Mouse (Mus musculus) lung, postnatal 0 days (tissue): ENCODE measurements around the gene Flt3. TPM values are rescaled to one million over a fixed set of nuclear protein-coding genes. Genes with fewer than 3 reads are reported as not detected.
A peak's percentile ranks its signal among the peaks of the same experiment; 100 is the strongest.

Experiments
- ATAC-seq: fragments of 200-750 bp; cut with Nextera tagmentation; 2 replicates; pipeline ENCODE4 v1.8.0; 2017; ENCODE audit warnings: moderate library complexity
- DNase-seq: peaks from one replicate; pipeline ENCODE4 v3.0.0-alpha.2; 2016; ENCODE audit warnings: low spot score
- H3K27ac ChIP-seq: fragments of 300-500 bp; sonication (generic); 2 replicates; pipeline ENCODE4 v1.5.1; 2014; ENCODE audit warnings: antibody characterized with exemption, mild to moderate bottlenecking, low read length, mixed read lengths
- H3K27me3 ChIP-seq: fragments of 300-500 bp; sonication (generic); replicated peaks from 2 replicates; pipeline ENCODE4 v1.6.1; 2014; ENCODE audit warnings: low read length, mixed read lengths; ENCODE audit not compliant: insufficient read depth
- H3K36me3 ChIP-seq: fragments of 300-500 bp; sonication (generic); 2 replicates; pipeline ENCODE4 v1.6.1; 2014; ENCODE audit warnings: low read length, mixed read lengths; ENCODE audit not compliant: insufficient read depth
- H3K4me1 ChIP-seq: fragments of 300-500 bp; sonication (generic); 2 replicates; pipeline ENCODE4 v1.6.1; 2014; ENCODE audit warnings: antibody characterized with exemption, low read depth, low read length, mixed read lengths; ENCODE audit not compliant: insufficient read depth
- H3K4me2 ChIP-seq: fragments of 300-500 bp; sonication (generic); replicated peaks from 2 replicates; pipeline ENCODE4 v1.6.1; 2014; ENCODE audit warnings: low read depth, mild to moderate bottlenecking, low read length, moderate library complexity, mixed read lengths
- H3K4me3 ChIP-seq: fragments of 300-500 bp; sonication (generic); 2 replicates; pipeline ENCODE4 v1.5.1; 2014; ENCODE audit warnings: low read depth, low read length
- H3K9ac ChIP-seq: fragments of 300-500 bp; sonication (generic); replicated peaks from 2 replicates; pipeline ENCODE4 v1.6.1; 2014; ENCODE audit warnings: low read depth, mild to moderate bottlenecking
- H3K9me3 ChIP-seq: fragments of 300-500 bp; sonication (generic); 2 replicates; pipeline ENCODE4 v1.6.1; 2016; ENCODE audit warnings: low read length, mixed read lengths
- CTCF ChIP-seq: IDR thresholded peaks from 2 replicates; pipeline ENCODE4 v1.5.1; 2016; ENCODE audit warnings: antibody characterized with exemption, mild to moderate bottlenecking
- EP300 ChIP-seq: IDR thresholded peaks from 2 replicates; pipeline ENCODE4 v1.6.1; 2016; ENCODE audit warnings: antibody characterized with exemption, mild to moderate bottlenecking, control low read depth
- WGBS: fragments of 180-500 bp; shearing (Covaris S2); extraction: QIAGEN DNeasy Blood & Tissue Kit; methylation state at CpG from one replicate; pipeline ENCODE4 v1.1.7; 2014; 5-methylcytosine and 5-hydroxymethylcytosine counted together
- polyA plus RNA-seq: library from polyadenylated mRNA; unstranded; fragments of >200 nt; fragmentation: Nextera tagmentation; extraction: Ambion mirVana; gene quantifications from 2 replicates; pipeline ENCODE4 v1.2.1, GENCODE M21; 2015

The Flt3 gene
- polyA plus RNA-seq: 0.24 and 0.31 TPM in 2 replicates

DNA sequence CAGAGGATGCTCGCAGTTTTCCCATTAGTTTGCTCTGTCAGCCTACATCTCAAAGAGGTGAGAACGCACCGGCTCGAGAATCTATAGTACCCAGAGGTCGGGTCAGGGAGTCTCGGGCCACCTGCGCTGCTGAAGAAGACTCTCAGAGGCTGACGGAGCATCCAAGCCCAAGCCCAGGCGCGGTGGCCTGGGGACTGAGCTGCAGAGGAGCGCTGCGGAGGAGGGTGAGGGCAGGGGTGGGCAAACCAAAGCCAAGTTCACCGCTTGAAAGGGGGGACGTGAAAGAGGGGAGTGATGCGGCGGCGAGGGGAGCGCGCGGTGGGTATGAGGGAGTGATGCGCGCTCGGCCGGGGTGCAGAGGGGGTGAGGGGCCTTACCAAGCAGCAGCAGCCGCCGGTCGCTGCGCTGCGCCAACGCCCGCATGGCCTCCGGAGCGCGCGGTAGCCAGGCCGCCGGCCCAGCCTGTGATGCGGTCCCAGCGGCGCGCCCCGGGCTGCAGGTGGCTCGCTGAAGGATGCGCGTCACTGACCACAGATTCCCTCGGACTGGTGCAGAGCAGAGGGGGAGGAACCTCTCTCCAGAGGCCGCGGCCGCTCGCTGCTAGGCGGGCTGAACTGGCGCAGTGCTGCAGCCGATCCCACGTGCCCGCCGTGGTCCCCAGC, at the start of gene Flt3:
TSS of gene Flt3 (minus strand) at position 647 of the 662 bp plus-strand sequence.
- peak; percentile 76 for ATAC-seq
- Histone ChIP-seq H3K9ac (no peak within 1 kb of the TSS), H3K4me2 (peak within 1 kb of the TSS; percentile 19; the same call in 1 of the 2 replicates), H3K4me3 (peak within 1 kb of the TSS; percentile 17; the same call in 1 of the 2 replicates), H3K36me3 (no peaks in the 10 kb centered on the region), H3K4me1 (no peaks in the 10 kb centered on the region), H3K27ac (no peak within 1 kb of the TSS), H3K27me3 (peaks cover 32% of the 10 kb centered on the region), H3K9me3 (no peaks in the 10 kb centered on the region)
- TF ChIP-seq EP300: no peak
- DNase-seq: peak; percentile 49
- WGBS: 1% methylated on average over 48 of the region's 56 CpGs

DNA sequence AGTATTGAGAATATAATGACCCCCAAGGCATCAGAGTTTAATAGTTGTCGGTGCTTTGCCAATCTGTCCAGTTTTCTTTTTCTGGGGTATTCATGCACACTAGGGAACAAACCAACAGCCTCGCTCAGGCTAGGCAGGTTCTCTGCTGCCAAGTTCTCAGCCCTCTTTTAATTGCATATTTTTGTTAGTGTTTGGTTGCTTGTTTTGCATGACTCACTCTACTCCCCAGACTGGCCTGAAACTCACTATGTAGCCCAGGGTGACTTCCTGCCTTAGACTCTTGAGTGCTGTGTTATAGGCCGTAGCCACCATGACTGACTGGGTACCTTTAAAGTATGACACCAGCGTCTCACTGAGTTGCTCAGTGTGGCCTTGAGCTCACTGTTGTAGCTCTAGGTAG, 48.6 kb upstream of the Flt3 start:
- no peak overlapping the region for H3K27ac ChIP-seq
- peak; percentile 40; the same call in 1 of the 2 replicates for ATAC-seq
- DNase-seq: no peak
- H3K4me1 ChIP-seq: peaks cover 14% of the 10 kb centered on the region; the same call in 1 of the 2 replicates
- no peaks in the 10 kb centered on the region for H3K36me3 ChIP-seq
- H3K27me3 ChIP-seq: no peaks in the 10 kb centered on the region
- H3K9me3 ChIP-seq: no peaks in the 10 kb centered on the region
- H3K4me2 ChIP-seq: no peak overlapping the region
- no peak overlapping the region for H3K9ac ChIP-seq
- H3K4me3 ChIP-seq: no peak overlapping the region
- 68% methylated on average over 4 of the region's 4 CpGs for WGBS
- no peak for TF ChIP-seq EP300
- no peak for TF ChIP-seq CTCF

DNA sequence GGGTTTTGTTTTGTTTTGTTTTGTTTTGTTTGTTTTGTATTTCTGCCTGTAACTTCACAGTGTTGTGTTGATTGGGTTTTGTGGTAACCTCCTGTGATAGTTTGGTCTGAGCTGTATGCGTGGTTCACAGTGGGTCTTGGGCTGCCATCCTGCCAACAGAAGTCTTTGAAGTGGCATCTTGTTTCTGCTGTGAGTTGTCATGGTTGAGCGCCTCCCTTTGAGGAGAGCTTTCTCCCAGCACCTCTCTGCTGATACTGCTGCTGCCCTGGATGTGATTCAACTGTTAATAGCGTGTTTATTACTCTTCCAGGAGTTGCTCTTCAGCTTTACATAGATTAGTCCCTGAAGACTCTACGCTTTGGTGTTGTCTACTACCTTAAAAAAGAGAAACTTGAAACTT, 48.2 kb upstream of the Flt3 start:
- no peak overlapping the region for H3K27ac ChIP-seq
- peaks cover 14% of the 10 kb centered on the region; the same call in 1 of the 2 replicates for H3K4me1 ChIP-seq
- H3K27me3 ChIP-seq: no peaks in the 10 kb centered on the region
- H3K36me3 ChIP-seq: no peaks in the 10 kb centered on the region
- H3K9me3 ChIP-seq: no peaks in the 10 kb centered on the region
- WGBS: 73% methylated on average over 4 of the region's 4 CpGs
- H3K4me3 ChIP-seq: no peak overlapping the region
- H3K9ac ChIP-seq: no peak overlapping the region
- DNase-seq (no peak), ATAC-seq (no peak)
- no peak overlapping the region for H3K4me2 ChIP-seq
- TF ChIP-seq CTCF (no peak), EP300 (no peak)

DNA sequence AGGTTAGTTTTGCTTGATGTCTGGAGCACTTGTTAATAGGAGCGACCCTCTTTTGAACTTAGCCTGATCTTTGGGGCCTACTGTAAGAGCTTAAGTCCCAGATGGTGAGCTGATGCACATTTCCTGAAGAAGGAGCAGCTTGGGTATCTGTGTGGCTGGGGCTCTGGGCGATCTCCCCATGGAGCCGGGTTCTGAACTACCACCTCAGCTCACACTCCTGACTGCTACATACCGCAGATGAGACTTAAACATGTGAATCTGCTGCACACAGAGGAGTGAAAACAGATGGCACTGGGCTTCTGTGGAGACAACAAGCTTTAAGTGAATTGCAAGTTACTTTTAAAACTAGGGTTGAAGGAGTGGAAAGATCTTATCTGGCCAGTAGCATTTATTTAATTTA, 45.0 kb upstream of the Flt3 start:
- H3K9me3 ChIP-seq: no peaks in the 10 kb centered on the region
- H3K4me1 ChIP-seq: peaks cover 14% of the 10 kb centered on the region; the same call in 1 of the 2 replicates
- 85% methylated on average over 4 of the region's 4 CpGs for WGBS
- DNase-seq: no peak
- TF ChIP-seq EP300 (no peak), CTCF (no peak)
- no peak overlapping the region for H3K27ac ChIP-seq
- no peak overlapping the region for H3K4me3 ChIP-seq
- H3K9ac ChIP-seq: no peak overlapping the region
- no peaks in the 10 kb centered on the region for H3K27me3 ChIP-seq
- no peak overlapping the region for H3K4me2 ChIP-seq
- H3K36me3 ChIP-seq: no peaks in the 10 kb centered on the region
- ATAC-seq: no peak

DNA sequence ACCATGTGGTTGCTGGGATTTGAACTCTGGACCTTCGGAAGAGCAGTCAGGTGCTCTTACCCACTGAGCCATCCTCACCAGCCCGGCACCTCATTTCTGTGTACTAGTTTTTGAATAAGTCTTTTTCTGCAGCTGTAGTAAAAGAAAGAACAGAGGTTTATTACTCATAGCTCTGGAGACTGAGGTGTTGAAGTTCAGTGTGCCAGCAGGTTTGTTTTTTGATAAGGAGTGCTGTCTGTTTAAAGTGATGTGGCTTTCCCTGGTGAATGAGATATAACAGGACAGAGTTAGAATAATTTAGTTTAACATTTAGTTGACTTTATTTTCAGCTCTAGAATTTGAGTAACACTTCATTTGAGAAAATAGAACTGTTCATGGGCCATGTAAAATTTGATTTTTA, 44.5 kb upstream of the Flt3 start:
- TF ChIP-seq EP300 (no peak), CTCF (no peak)
- H3K27ac ChIP-seq: no peak overlapping the region
- DNase-seq (no peak), ATAC-seq (no peak)
- H3K9me3 ChIP-seq: no peaks in the 10 kb centered on the region
- H3K4me1 ChIP-seq: peaks cover 14% of the 10 kb centered on the region; the same call in 1 of the 2 replicates
- no peaks in the 10 kb centered on the region for H3K27me3 ChIP-seq
- no peak overlapping the region for H3K9ac ChIP-seq
- WGBS: 95% methylated on average over 2 of the region's 2 CpGs
- H3K4me2 ChIP-seq: no peak overlapping the region
- H3K4me3 ChIP-seq: no peak overlapping the region
- H3K36me3 ChIP-seq: no peaks in the 10 kb centered on the region

GRCm38 (mm10) chr5:147444298-147444697, 44.0 kb upstream of the Flt3 start:
- Histone ChIP-seq H3K4me2 (no peak overlapping the region), H3K9me3 (no peaks in the 10 kb centered on the region), H3K27me3 (no peaks in the 10 kb centered on the region), H3K4me3 (no peak overlapping the region), H3K36me3 (no peaks in the 10 kb centered on the region), H3K4me1 (peaks cover 14% of the 10 kb centered on the region; the same call in 1 of the 2 replicates), H3K9ac (no peak overlapping the region), H3K27ac (no peak overlapping the region)
- TF ChIP-seq CTCF: no peak
- no peak for TF ChIP-seq EP300
- 70% methylated on average over 6 of the region's 6 CpGs for WGBS
- ATAC-seq: no peak
- no peak for DNase-seq
